Mouse (Mus musculus): ENCODE results near the gene Zfp157. TPM values are rescaled to one million over a fixed set of nuclear protein-coding genes. Genes with fewer than 3 reads are reported as not detected.
A peak's percentile ranks its signal among the peaks of the same experiment; 100 is the strongest.
"Not testable (repeated sequence)": the region's sequence is repeated elsewhere in the genome, so short reads cannot be mapped to it uniquely, and the experiment has no call there.

Gene Zfp157
- 64.4 and 70.5 TPM in 2 replicates for polyA plus RNA-seq (2016; fragmentation: Nextera tagmentation; extraction: Ambion mirVana)

DNA sequence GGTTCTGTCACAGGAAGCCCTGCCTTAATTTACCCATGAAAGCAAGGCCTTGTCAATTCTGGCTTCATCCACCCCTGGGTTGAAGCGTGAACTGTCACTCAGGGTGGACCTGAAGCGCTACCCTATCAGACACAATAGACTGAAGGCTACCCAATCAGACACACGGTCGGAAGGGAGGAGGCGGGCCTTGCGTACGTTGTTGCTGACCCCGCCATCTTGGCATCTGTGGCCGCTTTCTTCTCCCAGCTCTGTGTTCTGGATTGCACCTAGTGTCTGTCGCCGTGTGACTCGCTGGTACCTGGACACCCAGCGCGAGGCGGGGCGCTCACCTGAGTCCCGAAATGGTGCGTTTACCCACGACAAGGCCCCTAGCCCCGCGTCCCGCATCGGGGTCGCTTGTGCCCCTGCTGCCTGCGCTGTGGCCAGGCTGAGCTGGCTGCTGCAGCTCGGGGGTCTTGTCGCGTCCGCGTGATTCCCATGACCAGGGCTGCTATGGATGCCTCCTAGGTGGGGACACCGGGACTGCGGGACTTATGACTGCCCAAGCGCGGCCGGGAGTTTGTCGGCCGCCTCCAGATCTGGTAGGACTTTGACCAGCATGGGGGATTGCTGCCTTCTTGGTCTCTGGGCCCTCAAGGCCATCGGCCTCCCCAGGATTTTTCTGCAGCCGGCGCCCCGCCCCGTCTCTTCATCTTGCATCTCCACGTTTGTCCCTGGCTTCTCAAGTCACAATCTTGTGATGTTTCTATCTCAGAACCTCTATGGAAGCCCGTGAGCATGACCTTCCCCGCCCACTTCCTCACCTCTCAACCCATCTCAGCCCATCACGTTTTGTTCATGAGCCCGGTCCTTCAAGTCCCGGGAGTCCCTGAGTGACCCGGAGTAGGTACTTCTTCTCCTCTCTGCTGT, at the start of gene Zfp157:
Gene Zfp157, plus strand, starts transcription at position 183 of the 909 bp plus-strand sequence.
- Histone ChIP-seq H3K9ac (replicated peaks) (peak within 1 kb of the TSS; percentile 95), H3K4me2 (replicated peaks) (peak within 1 kb of the TSS; percentile 84), H3K9me3 (no peaks in the 10 kb centered on the region), H3K27me3 (no peaks in the 10 kb centered on the region), H3K36me3 (peaks cover 28% of the 10 kb centered on the region), H3K4me3 (peak within 1 kb of the TSS; percentile 96), H3K4me1 (peaks cover 35% of the 10 kb centered on the region), H3K27ac (replicated peaks) (peak within 1 kb of the TSS; percentile 89)
- WGBS: under 1% methylated on average over 49 of the region's 49 CpGs
- peak; percentile 100 for ATAC-seq (ENCODE audit: low FRiP score, low read depth)

DNA sequence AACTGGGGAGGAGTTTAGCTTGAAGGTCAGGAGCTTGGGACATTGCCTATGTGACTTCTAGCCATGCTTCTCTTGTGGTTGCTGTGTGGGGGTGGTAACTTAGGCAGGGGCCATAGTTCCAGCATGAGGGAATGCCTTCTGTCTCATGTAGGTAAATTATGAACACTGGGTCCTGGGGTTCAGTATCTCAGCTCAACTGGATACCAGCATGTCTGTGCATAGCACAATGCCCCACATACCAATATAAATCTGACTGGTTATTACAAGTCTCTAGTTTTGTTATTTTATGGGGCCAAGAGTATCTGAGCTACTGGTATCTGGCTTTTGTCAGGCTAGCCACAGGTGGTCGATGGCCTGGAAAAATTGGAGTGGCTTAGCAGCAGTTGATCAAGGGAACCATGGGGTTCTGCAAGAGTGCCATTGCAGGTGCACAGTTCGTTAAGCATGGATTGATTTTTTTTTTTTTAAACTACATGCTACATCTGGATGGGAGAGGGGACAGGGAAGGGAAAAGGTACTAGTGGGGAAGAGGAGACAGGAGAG, 43.4 kb upstream of the Zfp157 start:
- Histone ChIP-seq H3K9me3 (no peaks in the 10 kb centered on the region), H3K36me3 (no peaks in the 10 kb centered on the region), H3K27ac (replicated peaks) (no peak overlapping the region), H3K27me3 (no peaks in the 10 kb centered on the region), H3K9ac (replicated peaks) (no peak overlapping the region), H3K4me1 (no peaks in the 10 kb centered on the region), H3K4me3 (no peak overlapping the region), H3K4me2 (replicated peaks) (no peak overlapping the region)
- no peak for ATAC-seq (ENCODE audit: low FRiP score, low read depth)
- WGBS: 52% methylated on average over 2 of the region's 2 CpGs

DNA sequence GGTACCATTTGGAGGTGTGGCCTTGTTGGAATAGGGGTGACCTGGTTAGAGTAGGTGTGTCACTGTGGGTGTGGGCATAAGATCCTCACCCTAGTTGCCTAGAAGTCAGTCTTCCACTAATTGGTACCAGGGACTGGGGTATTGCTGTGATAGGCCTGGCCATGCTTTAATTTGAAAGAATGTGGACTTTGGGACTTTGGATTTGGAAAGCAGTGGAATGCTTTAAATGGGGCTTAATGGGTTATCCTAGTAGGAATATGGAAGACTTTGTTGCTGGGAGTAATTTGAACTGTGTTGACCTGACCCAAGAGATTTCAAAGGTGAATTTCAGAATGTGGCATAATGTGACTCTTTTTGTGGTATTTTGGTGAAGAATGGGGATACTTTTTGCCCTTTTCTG, 40.8 kb upstream of the Zfp157 start:
- ATAC-seq (ENCODE audit: low FRiP score, low read depth); H3K36me3 ChIP-seq; H3K9ac ChIP-seq (replicated peaks); H3K27ac ChIP-seq (replicated peaks); H3K27me3 ChIP-seq; H3K4me3 ChIP-seq; H3K9me3 ChIP-seq; H3K4me2 ChIP-seq (replicated peaks); H3K4me1 ChIP-seq: not testable (repeated sequence)

DNA sequence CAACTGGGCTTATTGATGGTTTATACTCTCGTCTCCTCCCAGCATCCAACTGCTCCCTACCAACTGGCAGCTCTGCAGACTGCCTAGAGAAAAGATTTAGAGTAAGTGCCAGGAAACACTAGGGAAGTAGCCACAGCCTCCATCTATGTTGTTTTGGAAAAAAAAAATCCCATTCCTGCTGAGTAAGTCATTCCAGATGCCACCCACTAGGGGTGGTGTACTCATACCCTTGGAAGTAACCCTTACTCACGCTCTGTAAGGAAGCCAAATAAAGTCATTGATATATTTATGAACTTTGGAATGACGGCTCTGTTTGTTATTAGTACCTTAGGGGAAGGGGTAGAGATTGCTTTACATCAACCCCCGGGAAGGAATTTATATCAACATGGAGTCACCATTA, 17.1 kb downstream of the Zfp157 start:
- Histone ChIP-seq H3K27ac (replicated peaks) (no peak overlapping the region), H3K9ac (replicated peaks) (no peak overlapping the region), H3K4me2 (replicated peaks) (no peak overlapping the region), H3K4me1 (no peaks in the 10 kb centered on the region), H3K4me3 (no peak overlapping the region), H3K36me3 (peaks cover 72% of the 10 kb centered on the region), H3K9me3 (peaks cover 44% of the 10 kb centered on the region), H3K27me3 (no peaks in the 10 kb centered on the region)
- 94% methylated on average over 4 of the region's 4 CpGs for WGBS
- ATAC-seq (ENCODE audit: low FRiP score, low read depth): no peak

DNA sequence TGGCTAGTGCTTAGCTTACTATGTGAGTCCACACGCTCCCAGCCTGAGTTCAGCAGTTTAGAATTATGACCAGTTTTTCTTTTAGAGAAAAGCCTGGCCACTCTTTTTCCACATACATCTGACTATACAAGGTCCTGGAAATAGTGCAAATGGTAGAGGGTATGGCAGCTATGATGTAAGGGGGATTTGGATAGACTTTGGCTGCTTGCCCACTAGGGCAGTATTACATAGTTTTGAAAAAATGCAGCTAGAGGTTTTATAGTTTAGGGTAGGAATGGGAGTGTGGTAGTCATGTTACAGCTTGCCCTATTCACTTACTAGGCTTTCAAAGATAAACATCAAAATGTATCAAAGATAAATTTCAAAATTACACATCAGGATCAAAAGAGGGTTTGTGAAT, 17.8 kb downstream of the Zfp157 start:
- Histone ChIP-seq H3K27me3 (no peaks in the 10 kb centered on the region), H3K9me3 (peaks cover 44% of the 10 kb centered on the region), H3K4me3 (no peak overlapping the region), H3K36me3 (peaks cover 65% of the 10 kb centered on the region), H3K27ac (replicated peaks) (no peak overlapping the region), H3K4me1 (no peaks in the 10 kb centered on the region), H3K9ac (replicated peaks) (no peak overlapping the region), H3K4me2 (replicated peaks) (no peak overlapping the region)
- 100% methylated on average over 1 of the region's 1 CpGs for WGBS
- no peak for ATAC-seq (ENCODE audit: low FRiP score, low read depth)

DNA sequence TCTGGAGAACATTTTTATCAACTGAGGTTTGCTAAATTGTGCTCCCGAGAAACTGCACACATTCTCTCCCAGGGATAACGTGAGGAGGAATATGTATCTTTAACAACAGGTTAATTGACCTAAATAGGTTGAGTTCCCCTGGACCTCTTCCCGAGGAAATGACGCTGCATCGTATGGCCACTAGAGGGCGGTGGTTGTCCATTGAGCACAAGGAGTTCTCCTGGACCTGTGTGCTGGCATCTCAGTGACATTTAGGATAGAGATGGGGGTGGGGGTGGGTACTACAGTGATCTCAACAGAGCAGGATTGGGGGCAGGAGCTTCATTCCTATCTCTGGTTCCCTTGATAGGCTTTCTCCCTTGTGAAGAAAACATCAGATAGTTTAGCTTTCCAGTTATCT, 32.3 kb downstream of the Zfp157 start:
- H3K4me3 ChIP-seq: no peak overlapping the region
- H3K4me1 ChIP-seq: no peaks in the 10 kb centered on the region
- H3K9me3 ChIP-seq: 0 out of 2 replicates have a peak, but pooled peaks cover under 1% of the 10 kb centered on the region
- no peak for ATAC-seq (ENCODE audit: low FRiP score, low read depth)
- WGBS: 37% methylated on average over 6 of the region's 6 CpGs
- no peak overlapping the region for H3K27ac ChIP-seq (replicated peaks)
- no peaks in the 10 kb centered on the region for H3K36me3 ChIP-seq
- no peaks in the 10 kb centered on the region for H3K27me3 ChIP-seq
- no peak overlapping the region for H3K4me2 ChIP-seq (replicated peaks)
- no peak overlapping the region for H3K9ac ChIP-seq (replicated peaks)

DNA sequence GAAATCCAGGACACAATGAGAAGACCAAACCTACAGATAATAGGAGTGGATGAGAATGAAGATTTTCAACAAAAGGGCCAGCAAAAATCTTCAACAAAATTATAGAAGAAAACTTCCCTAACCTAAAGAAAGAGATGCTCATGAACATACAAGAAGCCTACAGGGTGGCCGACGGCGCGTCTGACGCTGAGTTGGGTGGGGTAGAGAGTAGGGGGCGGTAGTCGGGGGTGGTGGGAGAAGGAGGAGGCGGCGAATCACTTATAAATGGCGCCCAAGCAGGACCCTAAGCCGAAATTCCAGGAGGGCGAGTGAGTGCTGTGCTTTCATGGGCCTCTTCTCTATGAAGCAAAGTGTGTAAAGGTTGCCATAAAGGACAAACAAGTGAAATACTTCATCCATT, 63.3 kb downstream of the Zfp157 start:
- not testable (repeated sequence) for H3K27ac ChIP-seq (replicated peaks); H3K9me3 ChIP-seq; H3K4me3 ChIP-seq; ATAC-seq (ENCODE audit: low FRiP score, low read depth); H3K4me2 ChIP-seq (replicated peaks); H3K27me3 ChIP-seq; H3K36me3 ChIP-seq; H3K9ac ChIP-seq (replicated peaks); H3K4me1 ChIP-seq
- WGBS: 96% methylated on average over 11 of the region's 12 CpGs

Other genes with a start within 250 kb of the Zfp157 start
- gene Mblac1, start 247.2 kb upstream of the Zfp157 start, polyA plus RNA-seq (2016; fragmentation: Nextera tagmentation; extraction: Ambion mirVana): 11.6 and 12.2 TPM in 2 replicates
- not detected in 2 replicates for gene Nxpe5, start 215.6 kb upstream of the Zfp157 start, polyA plus RNA-seq (2016; fragmentation: Nextera tagmentation; extraction: Ambion mirVana)
- 51.2 and 57.8 TPM in 2 replicates for gene Lamtor4, start 186.0 kb upstream of the Zfp157 start, polyA plus RNA-seq (2016; fragmentation: Nextera tagmentation; extraction: Ambion mirVana)
- gene BC037034, start 177.4 kb upstream of the Zfp157 start, polyA plus RNA-seq (2016; fragmentation: Nextera tagmentation; extraction: Ambion mirVana): 18.8 and 20.3 TPM in 2 replicates
- gene Gal3st4, start 168.6 kb upstream of the Zfp157 start, polyA plus RNA-seq (2016; fragmentation: Nextera tagmentation; extraction: Ambion mirVana): 4.6 and 5.2 TPM in 2 replicates
- 0.13 TPM in 1 of 2 replicates, not detected in the other for gene Gm43720, start 161.5 kb upstream of the Zfp157 start, polyA plus RNA-seq (2016; fragmentation: Nextera tagmentation; extraction: Ambion mirVana)
- gene Gpc2, start 161.5 kb upstream of the Zfp157 start, polyA plus RNA-seq (2016; fragmentation: Nextera tagmentation; extraction: Ambion mirVana): 152 and 160 TPM in 2 replicates
- gene Stag3, start 161.2 kb upstream of the Zfp157 start, polyA plus RNA-seq (2016; fragmentation: Nextera tagmentation; extraction: Ambion mirVana): 4.0 and 5.5 TPM in 2 replicates
- gene Pvrig, start 99.5 kb upstream of the Zfp157 start, polyA plus RNA-seq (2016; fragmentation: Nextera tagmentation; extraction: Ambion mirVana): not detected in 2 replicates
- gene 1700123K08Rik, start 123.2 kb downstream of the Zfp157 start, polyA plus RNA-seq (2016; fragmentation: Nextera tagmentation; extraction: Ambion mirVana): not detected in 2 replicates
- 81.5 and 85.2 TPM in 2 replicates for gene Zfp68, start 178.3 kb downstream of the Zfp157 start, polyA plus RNA-seq (2016; fragmentation: Nextera tagmentation; extraction: Ambion mirVana)
- 14.9 and 16.8 TPM in 2 replicates for gene A430033K04Rik, start 181.4 kb downstream of the Zfp157 start, polyA plus RNA-seq (2016; fragmentation: Nextera tagmentation; extraction: Ambion mirVana)